Mouse (Mus musculus) thymus, adult 2 months (tissue): ENCODE measurements around the gene Gm20388.

ENCODE experiments used
- CTCF ChIP-seq: fragments of 200-500 bp; IDR thresholded peaks from 2 replicates; pipeline ENCODE4 v1.5.1; 2012; ENCODE audit warnings: mild to moderate bottlenecking, control low read depth, low read length, moderate library complexity, borderline replicate concordance; ENCODE audit not compliant: control insufficient read depth, poor library complexity, insufficient read depth; ENCODE audit errors: extremely low read depth
- POLR2A ChIP-seq: fragments of 200-500 bp; IDR thresholded peaks from 2 replicates; pipeline ENCODE4 v1.6.1; 2012; ENCODE audit warnings: mild to moderate bottlenecking, low read length, control low read depth, moderate library complexity; ENCODE audit not compliant: control insufficient read depth, poor library complexity, insufficient read depth; ENCODE audit errors: extremely low read depth

GRCm38 (mm10) chr8:120950674-120951218 lies 1040.1 kb downstream of the Gm20388 start:
- no peak for TF ChIP-seq CTCF
- no peak for TF ChIP-seq POLR2A
